Mouse (Mus musculus): ENCODE data around the gene Tmem190. TPM values are rescaled to one million over a fixed set of nuclear protein-coding genes. Genes with fewer than 3 reads are reported as not detected.

The Tmem190 gene
- total RNA-seq, 1 experiment from 2014 or later, result not detected

Other genes with a start within 250 kb of the Tmem190 start
- gene Syt5, start 235.4 kb upstream of the Tmem190 start, total RNA-seq (2017), result 1.0 TPM in 1 of 2 replicates, not detected in the other
- gene Ptprh, start 178.9 kb upstream of the Tmem190 start, total RNA-seq (2017), result not detected in 2 replicates
- gene Tmem86b, start 151.5 kb upstream of the Tmem190 start, total RNA-seq (2017), result 22.0 and 22.8 TPM in 2 replicates
- 155 and 186 TPM in 2 replicates for gene Ppp6r1, start 123.9 kb upstream of the Tmem190 start, total RNA-seq (2017)
- gene Hspbp1, start 97.9 kb upstream of the Tmem190 start, total RNA-seq (2017), result 19.0 and 25.2 TPM in 2 replicates
- 0.20 and 2.6 TPM in 2 replicates for gene Brsk1, start 92.3 kb upstream of the Tmem190 start, total RNA-seq (2017)
- gene Tmem150b, start 57.7 kb upstream of the Tmem190 start, total RNA-seq (2017), result 5.0 and 7.3 TPM in 2 replicates
- gene Kmt5c, start 42.8 kb upstream of the Tmem190 start, total RNA-seq (2017), result 40.6 and 46.4 TPM in 2 replicates
- 14.1 and 53.9 TPM in 2 replicates for gene Cox6b2, start 29.8 kb upstream of the Tmem190 start, total RNA-seq (2017)
- gene Fam71e2, start 11.6 kb upstream of the Tmem190 start, total RNA-seq (2017), result not detected in 2 replicates
- 0.25 and 0.74 TPM in 2 replicates for gene Il11, start 78 bp upstream of the Tmem190 start, total RNA-seq (2017)
- 9.3 and 19.0 TPM in 2 replicates for gene Tmem238, start 6.7 kb downstream of the Tmem190 start, total RNA-seq (2017)
- 736 and 741 TPM in 2 replicates for gene Rpl28, start 9.9 kb downstream of the Tmem190 start, total RNA-seq (2017)
- 137 and 174 TPM in 2 replicates for gene Ube2s, start 29.7 kb downstream of the Tmem190 start, total RNA-seq (2017)
- gene Shisa7, start 61.8 kb downstream of the Tmem190 start, total RNA-seq (2017), result 0.06 and 0.45 TPM in 2 replicates
- gene Isoc2b, start 87.3 kb downstream of the Tmem190 start, total RNA-seq (2017), result 59.8 and 69.7 TPM in 2 replicates
- gene Isoc2a, start 94.2 kb downstream of the Tmem190 start, total RNA-seq (2017), result 7.1 and 9.0 TPM in 2 replicates
- gene Gm36210, start 123.6 kb downstream of the Tmem190 start, total RNA-seq (2017), result not detected in 2 replicates
- 2.2 and 3.2 TPM in 2 replicates for gene Zfp628, start 132.3 kb downstream of the Tmem190 start, total RNA-seq (2017)
- not detected in 2 replicates for gene Nat14, start 139.1 kb downstream of the Tmem190 start, total RNA-seq (2017)
- not detected in 2 replicates for gene Ssc5d, start 142.8 kb downstream of the Tmem190 start, total RNA-seq (2017)
- gene Sbk2, start 181.5 kb downstream of the Tmem190 start, total RNA-seq (2017), result not detected in 2 replicates
- not detected in 2 replicates for gene Sbk3, start 188.2 kb downstream of the Tmem190 start, total RNA-seq (2017)
- gene Zfp579, start 213.2 kb downstream of the Tmem190 start, total RNA-seq (2017), result 5.7 and 6.6 TPM in 2 replicates
- 3.0 and 12.6 TPM in 2 replicates for gene Zfp524, start 231.5 kb downstream of the Tmem190 start, total RNA-seq (2017)
- gene Fiz1, start 231.8 kb downstream of the Tmem190 start, total RNA-seq (2017), result 25.6 and 32.0 TPM in 2 replicates
- gene Gm44973, start 232.6 kb downstream of the Tmem190 start, total RNA-seq (2017), result 0.31 TPM in 1 of 2 replicates, not detected in the other
- 13.9 and 14.0 TPM in 2 replicates for gene Zfp865, start 237.4 kb downstream of the Tmem190 start, total RNA-seq (2017)
- not detected in 2 replicates for gene Ccdc106, start 237.6 kb downstream of the Tmem190 start, total RNA-seq (2017)